Mouse (Mus musculus): Measurements from ENCODE around the gene Gns. TPM values are rescaled to one million over a fixed set of nuclear protein-coding genes. Genes with fewer than 3 reads are reported as not detected.

The Gns gene
- polyA plus RNA-seq, 1 experiment from 2014 or later = 63.2 TPM

GRCm38 (mm10) chr10:121370777-121371176, 5.9 kb downstream of the Gns start:
- whole genome bisulfite sequencing = 95% methylated on average over 6 of the region's 6 CpGs
- TF ChIP-seq CTCF (IDR thresholded peaks at IDR 0.05; ENCODE audit: low read depth) = peak; percentile 37

GRCm38 (mm10) chr10:121374013-121374412, 9.1 kb downstream of the Gns start:
- no peak overlapping the region for H3K9ac ChIP-seq (ENCODE audit: low read depth, low read length)
- 64% methylated on average over 12 of the region's 12 CpGs for WGBS
- TF ChIP-seq CTCF (IDR thresholded peaks at IDR 0.05; ENCODE audit: low read depth) = no peak
- H3K9me3 ChIP-seq (replicated peaks; ENCODE audit: low read length) = no peaks in the 10 kb centered on the region
- H3K27me3 ChIP-seq (ENCODE audit: insufficient read depth, low read length) = no peaks in the 10 kb centered on the region
- peak; percentile 28 for DNase-seq (ENCODE audit: low spot score)
- H3K27ac ChIP-seq = no peak overlapping the region
- H3K4me2 ChIP-seq (ENCODE audit: low read length) = no peak overlapping the region
- H3K4me3 ChIP-seq (replicated peaks; ENCODE audit: low read depth, low read length) = no peak overlapping the region
- no peak for ATAC-seq (replicated peaks; ENCODE audit: low FRiP score, low read depth)
- H3K36me3 ChIP-seq (ENCODE audit: insufficient read depth, low read length) = peaks cover 33% of the 10 kb centered on the region
- peaks cover 7% of the 10 kb centered on the region for H3K4me1 ChIP-seq (replicated peaks; ENCODE audit: insufficient read depth, low read length)

More at GRCm38 (mm10) chr10:121370777-121371176, 5.9 kb downstream of the Gns start:
- H3K9ac ChIP-seq (ENCODE audit: low read depth, low read length) = no peak overlapping the region
- H3K4me3 ChIP-seq (replicated peaks; ENCODE audit: low read depth, low read length) = no peak overlapping the region
- no peak overlapping the region for H3K27ac ChIP-seq
- no peak for ATAC-seq (replicated peaks; ENCODE audit: low FRiP score, low read depth)
- no peak for DNase-seq (ENCODE audit: low spot score)
- peaks cover 18% of the 10 kb centered on the region for H3K36me3 ChIP-seq (ENCODE audit: insufficient read depth, low read length)
- H3K27me3 ChIP-seq (ENCODE audit: insufficient read depth, low read length) = no peaks in the 10 kb centered on the region
- no peak overlapping the region for H3K4me2 ChIP-seq (ENCODE audit: low read length)
- no peaks in the 10 kb centered on the region for H3K9me3 ChIP-seq (replicated peaks; ENCODE audit: low read length)
- H3K4me1 ChIP-seq (replicated peaks; ENCODE audit: insufficient read depth, low read length) = peaks cover 5% of the 10 kb centered on the region

GRCm38 (mm10) chr10:121374693-121375620, 10.1 kb downstream of the Gns start:
- Histone ChIP-seq H3K4me1 (replicated peaks; ENCODE audit: insufficient read depth, low read length) (peaks cover 7% of the 10 kb centered on the region), H3K9me3 (replicated peaks; ENCODE audit: low read length) (no peaks in the 10 kb centered on the region), H3K4me2 (ENCODE audit: low read length) (no peak overlapping the region), H3K4me3 (replicated peaks; ENCODE audit: low read depth, low read length) (no peak overlapping the region), H3K27ac (peak overlapping the region; percentile 42; the same call in 1 of the 2 replicates), H3K36me3 (ENCODE audit: insufficient read depth, low read length) (peaks cover 42% of the 10 kb centered on the region), H3K27me3 (ENCODE audit: insufficient read depth, low read length) (no peaks in the 10 kb centered on the region), H3K9ac (ENCODE audit: low read depth, low read length) (no peak overlapping the region)
- 73% methylated on average over 17 of the region's 17 CpGs for WGBS
- no peak for TF ChIP-seq CTCF (IDR thresholded peaks at IDR 0.05; ENCODE audit: low read depth)
- ATAC-seq (replicated peaks; ENCODE audit: low FRiP score, low read depth) (no peak), DNase-seq (ENCODE audit: low spot score) (no peak)

- no peak for TF ChIP-seq CTCF (IDR thresholded peaks at IDR 0.05; ENCODE audit: low read depth)
- ATAC-seq (replicated peaks; ENCODE audit: low FRiP score, low read depth) = peak; percentile 78
- no peaks in the 10 kb centered on the region for H3K9me3 ChIP-seq (replicated peaks; ENCODE audit: low read length)
- H3K4me1 ChIP-seq (replicated peaks; ENCODE audit: insufficient read depth, low read length) = peaks cover 7% of the 10 kb centered on the region
- peak overlapping the region; percentile 2; the same call in 1 of the 2 replicates for H3K4me2 ChIP-seq (ENCODE audit: low read length)
- H3K9ac ChIP-seq (ENCODE audit: low read depth, low read length) = no peak overlapping the region
- H3K36me3 ChIP-seq (ENCODE audit: insufficient read depth, low read length) = peaks cover 48% of the 10 kb centered on the region
- no peak overlapping the region for H3K4me3 ChIP-seq (replicated peaks; ENCODE audit: low read depth, low read length)
- peak overlapping the region; percentile 37 for H3K27ac ChIP-seq
- WGBS = 43% methylated on average over 24 of the region's 24 CpGs
- DNase-seq (ENCODE audit: low spot score) = peak; percentile 69
- H3K27me3 ChIP-seq (ENCODE audit: insufficient read depth, low read length) = no peaks in the 10 kb centered on the region
These were observed 11.0 kb downstream of the Gns start for GRCm38 (mm10) chr10:121375649-121376493.

- Histone ChIP-seq H3K27ac (peak overlapping the region; percentile 37), H3K36me3 (ENCODE audit: insufficient read depth, low read length) (peaks cover 49% of the 10 kb centered on the region)
- peak; percentile 79 for ATAC-seq (replicated peaks; ENCODE audit: low FRiP score, low read depth)
These were observed 11.8 kb downstream of the Gns start for GRCm38 (mm10) chr10:121376530-121377271.

More at GRCm38 (mm10) chr10:121376530-121377271, 11.8 kb downstream of the Gns start:
- Histone ChIP-seq H3K4me1 (replicated peaks; ENCODE audit: insufficient read depth, low read length) (peaks cover 7% of the 10 kb centered on the region), H3K27me3 (ENCODE audit: insufficient read depth, low read length) (no peaks in the 10 kb centered on the region), H3K4me3 (replicated peaks; ENCODE audit: low read depth, low read length) (no peak overlapping the region), H3K4me2 (ENCODE audit: low read length) (no peak overlapping the region), H3K9ac (ENCODE audit: low read depth, low read length) (no peak overlapping the region), H3K9me3 (replicated peaks; ENCODE audit: low read length) (no peaks in the 10 kb centered on the region)
- peak; percentile 34 for DNase-seq (ENCODE audit: low spot score)
- 71% methylated on average over 24 of the region's 24 CpGs for WGBS
- TF ChIP-seq CTCF (IDR thresholded peaks at IDR 0.05; ENCODE audit: low read depth) = no peak

All from kidney, postnatal 0 days (tissue).